12 mouse cellular contexts compared by ENCODE assay signal in genomic region chr8:11767213-11767840, GRCm38 (mm10). TPM values are rescaled to one million over a fixed set of nuclear protein-coding genes. Genes with fewer than 3 reads are reported as not detected.
DNase-seq lines count a peak whose midpoint lies in the region; ATAC-seq and TF ChIP-seq lines count a peak whose summit lies in the region.
"Had no signal": no experiment of that assay in that cellular context is flagged by ENCODE, and none has a peak within 500 bp of the region (broad histone marks: within the 10 kb centered on the region; RNA-seq: fewer than 3 reads in every experiment).

No protein-coding gene starts in this region.

- H3K36me3 ChIP-seq in heart, embryonic 12.5 days: peaks cover 24% of the 10 kb centered on the region; the same call in 1 of the 2 replicates
- H3K36me3 ChIP-seq in megakaryocyte, embryonic 14.5 days (replicated peaks; ENCODE audit: low read length): peaks cover 92% of the 10 kb centered on the region

- intact Hi-C loops in heart, postnatal 10 days (cut with DNase I): no loop called here
- intact Hi-C loops in heart, postnatal 36 days (cut with DNase I): no loop called here

- H3K9ac ChIP-seq in heart, embryonic 12.5 days: no peak overlapping the region
- H3K9ac ChIP-seq: liver, embryonic 14.5 days; midbrain, embryonic 12.5 days had no signal

- H3K27me3 ChIP-seq in heart, embryonic 12.5 days (replicated peaks): no peaks in the 10 kb centered on the region
- no peaks in the 10 kb centered on the region for H3K27me3 ChIP-seq in megakaryocyte, embryonic 14.5 days (replicated peaks)
- H3K27me3 ChIP-seq: midbrain, embryonic 12.5 days had no signal

- H3K27ac ChIP-seq in heart, embryonic 12.5 days (ENCODE audit: poor library complexity, severe bottlenecking): no peak overlapping the region; the same call in 1 of the 2 replicates
- peak overlapping the region; percentile 98 for H3K27ac ChIP-seq in bone marrow macrophage, adult 2 months (ENCODE audit: insufficient read depth, low read depth, low read length)
- H3K27ac ChIP-seq: liver, embryonic 14.5 days; midbrain, embryonic 12.5 days had no signal

- 71% methylated on average over 5 of the region's 5 CpGs for WGBS in heart, embryonic 12.5 days

- TF ChIP-seq CTCF in bone marrow macrophage, adult 2 months (IDR thresholded peaks at IDR 0.05; ENCODE audit: low read depth, low read length): no peak

- peaks cover 43% of the 10 kb centered on the region for H3K4me1 ChIP-seq in heart, embryonic 12.5 days (replicated peaks)
- H3K4me1 ChIP-seq in bone marrow macrophage, adult 2 months (ENCODE audit: control insufficient read depth, insufficient read depth, low read length): peaks cover 69% of the 10 kb centered on the region
- H3K4me1 ChIP-seq in megakaryocyte, embryonic 14.5 days: peaks cover 99% of the 10 kb centered on the region
- H3K4me1 ChIP-seq: midbrain, embryonic 12.5 days had no signal

- peak; percentile 13; the same call in 1 of the 2 replicates for ATAC-seq in heart, embryonic 12.5 days (ENCODE audit: insufficient number of reproducible peaks, low FRiP score)
- ATAC-seq: inflammation-experienced regulatory T-cells, adult 6 months had no signal

- H3K9me3 ChIP-seq in heart, embryonic 12.5 days (replicated peaks): no peaks in the 10 kb centered on the region
- H3K9me3 ChIP-seq in megakaryocyte, embryonic 14.5 days: no peaks in the 10 kb centered on the region
- H3K9me3 ChIP-seq: midbrain, embryonic 12.5 days had no signal

- H3K4me2 ChIP-seq in heart, embryonic 12.5 days: no peak overlapping the region
- H3K4me2 ChIP-seq: midbrain, embryonic 12.5 days had no signal

- H3K4me3 ChIP-seq in heart, embryonic 12.5 days: no peak overlapping the region
- H3K4me3 ChIP-seq in bone marrow macrophage, adult 2 months (ENCODE audit: insufficient read depth, low read length): peak overlapping the region; percentile 34
- peak overlapping the region; percentile 82 for H3K4me3 ChIP-seq in megakaryocyte, embryonic 14.5 days (replicated peaks)
- H3K4me3 ChIP-seq: midbrain, embryonic 12.5 days had no signal

- no peak for TF ChIP-seq POLR2A in bone marrow macrophage, adult 2 months (IDR thresholded peaks at IDR 0.05; ENCODE audit: borderline replicate concordance, low read depth, low read length)

- DNase-seq in heart, postnatal 10 days: no peak
- DNase-seq in A20 (ENCODE audit: low read depth, low spot score): peak; percentile 36
- no peak for DNase-seq in heart, postnatal 36 days
- no peak for DNase-seq in right cerebral cortex, postnatal 4 days
- DNase-seq in ovary, adult 18-20 months (ENCODE audit: low spot score): no peak
- DNase-seq: gastrocnemius, postnatal 36 days had no signal

RNA-seq across cellular contexts. Expression of gene Arhgef7, which starts 39.8 kb away (rescaled TPM):
- 70.5 and 75.3 TPM in 2 replicates for polyA plus RNA-seq in heart, embryonic 12.5 days (2016; fragmentation: Nextera tagmentation; extraction: Ambion mirVana)
- 100 to 1,000 TPM; 174 to 190 TPM for total RNA-seq in heart, postnatal 10 days (2021)
- 53.8 and 59.8 TPM in 2 replicates for polyA plus RNA-seq in bone marrow macrophage, adult 2 months (2012; ENCODE audit: insufficient read depth, insufficient read length, missing spikeins)
- 44.5 and 95.5 TPM in 2 replicates for polyA plus RNA-seq in megakaryocyte, embryonic 14.5 days (2012; ENCODE audit: insufficient read depth, low replicate concordance)
- total RNA-seq in heart, postnatal 36 days (2021): 100 to 1,000 TPM; 125 to 130 TPM
